Mouse (Mus musculus): ENCODE measurements at regions not wholly inside any gene's neighbourhood (a gene's known extent, or its start where the extent isn't known, plus 50 kb on each side); places are given as distances from the start of the nearest gene placed in this dataset. TPM values are rescaled to one million over a fixed set of nuclear protein-coding genes. Genes with fewer than 3 reads are reported as not detected.

DNA sequence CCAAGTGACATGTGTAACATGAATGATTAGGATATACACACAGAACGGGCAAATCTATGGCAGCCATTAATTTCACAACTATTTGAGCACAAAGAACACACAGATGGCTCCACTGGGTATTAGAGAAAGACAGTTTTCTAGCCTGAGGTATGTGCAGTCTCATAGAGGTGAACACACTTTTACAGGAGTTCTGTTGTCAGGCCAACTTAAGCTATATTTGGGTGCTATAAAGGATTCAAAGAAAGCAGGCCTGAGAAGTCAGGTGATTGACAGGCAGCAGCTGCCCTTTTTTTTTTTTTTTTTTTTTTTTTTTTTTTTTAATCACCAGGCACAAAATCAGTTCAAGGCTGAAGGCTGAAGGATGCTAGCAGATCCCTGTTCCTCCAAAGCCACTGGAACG is 153.0 kb downstream of the Gm11361 start:
- H3K4me3 ChIP-seq (replicated peaks), result no peak overlapping the region
- H3K9me3 ChIP-seq, result no peaks in the 10 kb centered on the region
- no peaks in the 10 kb centered on the region for H3K36me3 ChIP-seq (replicated peaks)
- 16% methylated on average over 2 of the region's 2 CpGs for WGBS
- peak; percentile 59; the same call in 1 of the 2 replicates for ATAC-seq (ENCODE audit: low FRiP score)
- H3K4me1 ChIP-seq, result peaks cover 27% of the 10 kb centered on the region
- H3K27ac ChIP-seq, result 0 out of 2 replicates have a peak overlapping the region, but pooled peaks have one; percentile 31
- H3K4me2 ChIP-seq, result no peak overlapping the region
- no peaks in the 10 kb centered on the region for H3K27me3 ChIP-seq
- no peak overlapping the region for H3K9ac ChIP-seq

DNA sequence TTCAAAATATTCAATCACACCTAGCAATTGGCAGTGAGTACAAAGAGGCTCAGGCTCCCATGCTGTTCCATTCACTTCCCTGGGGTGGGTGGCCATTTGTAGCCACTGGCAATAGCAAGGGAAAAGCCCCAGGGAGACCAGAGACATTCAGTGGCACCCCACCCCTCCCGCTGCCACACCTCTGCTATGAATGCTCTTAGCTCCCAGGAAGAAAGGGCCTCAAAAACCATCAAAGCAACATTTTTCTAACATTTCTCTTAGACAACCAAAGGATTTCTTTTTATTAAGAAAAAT is 152.2 kb downstream of the Gm11361 start:
- no peak overlapping the region for H3K4me3 ChIP-seq (replicated peaks)
- ATAC-seq (ENCODE audit: low FRiP score), result 0 out of 2 replicates have a peak, but pooled peaks have one; percentile 30
- H3K27ac ChIP-seq, result peak overlapping the region; percentile 69; the same call in 1 of the 2 replicates
- 12% methylated on average over 1 of the region's 1 CpGs for WGBS
- H3K4me2 ChIP-seq, result no peak overlapping the region
- peaks cover 20% of the 10 kb centered on the region for H3K4me1 ChIP-seq
- H3K9ac ChIP-seq, result no peak overlapping the region
- H3K9me3 ChIP-seq, result no peaks in the 10 kb centered on the region
- no peaks in the 10 kb centered on the region for H3K36me3 ChIP-seq (replicated peaks)
- no peaks in the 10 kb centered on the region for H3K27me3 ChIP-seq

DNA sequence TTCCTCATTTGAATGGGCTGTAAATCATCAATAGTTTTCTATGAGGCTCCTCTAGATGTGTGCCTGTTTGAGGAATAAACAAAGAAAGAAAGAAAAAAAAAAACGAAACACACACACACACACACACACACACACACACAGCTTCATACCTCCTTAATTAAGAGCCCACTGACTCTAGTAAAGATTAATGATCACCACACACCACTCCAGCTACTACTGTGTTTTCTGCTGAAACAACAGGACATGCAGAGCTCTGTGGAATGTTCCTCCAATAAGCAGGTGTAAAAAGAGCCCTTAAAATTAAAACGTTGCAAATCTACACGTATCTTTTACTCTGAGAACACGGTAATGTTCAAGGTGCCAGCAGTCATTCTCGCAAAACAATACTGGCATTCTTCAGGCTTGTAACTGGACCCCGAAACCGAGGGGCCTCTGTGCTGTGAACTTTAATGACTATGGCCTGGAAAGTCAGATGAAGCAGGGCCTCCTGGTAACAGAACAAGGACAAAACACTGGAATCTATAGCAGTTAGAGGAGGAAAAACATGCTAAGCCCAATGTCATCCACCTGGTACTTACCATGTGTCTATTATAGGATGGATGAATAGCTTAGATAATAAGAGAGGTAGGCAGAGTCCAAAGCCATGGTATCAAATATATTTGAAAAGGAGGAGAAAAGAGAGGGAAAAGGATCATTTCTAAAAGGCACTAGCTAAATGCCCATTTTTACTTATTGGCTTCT is 151.7 kb downstream of the Gm11361 start:
- Histone ChIP-seq H3K9ac (no peak overlapping the region), H3K27ac (peak overlapping the region; percentile 69), H3K4me3 (replicated peaks) (no peak overlapping the region), H3K4me1 (peaks cover 20% of the 10 kb centered on the region), H3K9me3 (no peaks in the 10 kb centered on the region), H3K27me3 (no peaks in the 10 kb centered on the region), H3K4me2 (no peak overlapping the region), H3K36me3 (replicated peaks) (no peaks in the 10 kb centered on the region)
- ATAC-seq (ENCODE audit: low FRiP score), result peak; percentile 51; the same call in 1 of the 2 replicates
- WGBS, result 8% methylated on average over 7 of the region's 7 CpGs

DNA sequence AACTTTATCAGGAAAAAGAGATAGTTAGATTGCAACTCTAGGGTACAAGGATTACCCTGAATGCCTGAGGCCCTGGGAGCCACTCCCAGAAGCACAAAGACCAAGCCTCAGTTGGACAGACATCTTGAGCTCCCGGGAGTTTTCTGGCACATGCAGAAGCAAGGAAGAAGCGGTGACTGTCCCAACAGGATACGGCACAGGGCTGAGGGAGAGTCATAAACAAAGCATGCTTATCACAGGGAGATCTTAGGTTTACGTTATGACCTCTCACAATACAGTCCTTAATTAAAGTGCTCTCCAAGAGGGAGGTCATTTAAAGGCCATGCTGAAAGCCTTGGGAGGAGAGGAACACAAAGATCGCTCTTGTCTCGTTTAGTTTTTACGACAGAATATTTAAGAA is 143.1 kb downstream of the Gm11361 start:
- 22% methylated on average over 7 of the region's 7 CpGs for WGBS
- no peak for ATAC-seq (ENCODE audit: low FRiP score)
- no peak overlapping the region for H3K4me2 ChIP-seq

More for the DNA sequence above, 143.1 kb downstream of the Gm11361 start:
- Histone ChIP-seq H3K36me3 (replicated peaks) (no peaks in the 10 kb centered on the region), H3K27ac (no peak overlapping the region), H3K27me3 (no peaks in the 10 kb centered on the region), H3K4me1 (peaks cover 6% of the 10 kb centered on the region; the same call in 1 of the 2 replicates), H3K9me3 (no peaks in the 10 kb centered on the region), H3K9ac (no peak overlapping the region), H3K4me3 (replicated peaks) (no peak overlapping the region)

Small RNA genes in the stretch of these regions (microRNA-seq; reads per million reads assigned to microRNA genes)
- gene Mir6368, result not detected
